In genomic region chr17:84107946-84108686, GRCm38 (mm10) we compare ENCODE assay signal across 18 mouse cellular contexts.
A peak's percentile ranks its signal among the peaks of the same experiment; 100 is the strongest.
DNase-seq lines count a peak whose midpoint lies in the region; ATAC-seq and TF ChIP-seq lines count a peak whose summit lies in the region.
"Had no signal": no experiment of that assay in that cellular context is flagged by ENCODE, and none has a peak within 500 bp of the region (broad histone marks: within the 10 kb centered on the region; RNA-seq: fewer than 3 reads in every experiment).

No protein-coding gene starts in this region.

- TF ChIP-seq EP300 in MEL (IDR thresholded peaks at IDR 0.05; ENCODE audit: low read depth in 1 of 2, low read length in 2 of 2): no peak

- H3K36me3 ChIP-seq in forebrain, embryonic 10.5 days (replicated peaks): no peaks in the 10 kb centered on the region
- H3K36me3 ChIP-seq in forebrain, embryonic 16.5 days (ENCODE audit: control insufficient read depth, insufficient read depth): no peaks in the 10 kb centered on the region
- no peaks in the 10 kb centered on the region for H3K36me3 ChIP-seq in liver, adult 2 months (ENCODE audit: control insufficient read depth, insufficient read depth, low read length)
- H3K36me3 ChIP-seq in liver, embryonic 12.5 days: no peaks in the 10 kb centered on the region
- peaks cover 0 to 5% of the 10 kb centered on the region in 2 experiments; a peak in 1 of 4 replicates for H3K36me3 ChIP-seq in MEL (ENCODE audit: control insufficient read depth in 1 of 2, insufficient read depth in 2 of 2, low read length in 2 of 2)
- H3K36me3 ChIP-seq in macrophage (ENCODE audit: inconsistent target): no peaks in the 10 kb centered on the region
- H3K36me3 ChIP-seq: forebrain, embryonic 15.5 days; G1E; hindbrain, embryonic 15.5 days; lung, embryonic 15.5 days had no signal

- TF ChIP-seq CTCF in liver, adult 2 months (IDR thresholded peaks at IDR 0.05; ENCODE audit: low read depth, low read length): no peak
- TF ChIP-seq CTCF in MEL (IDR thresholded peaks at IDR 0.05 in 2 of 3, conservative IDR thresholded peaks at IDR 0.05 in 1 of 3; ENCODE audit: control insufficient read depth in 1 of 3, insufficient read depth in 1 of 3, low read depth in 2 of 3, low read length in 3 of 3, poor library complexity in 1 of 3, severe bottlenecking in 1 of 3): no peak

- ATAC-seq in forebrain, embryonic 16.5 days: no peak
- ATAC-seq in liver, embryonic 12.5 days: no peak
- ATAC-seq: CD4-positive, CD25-positive, alpha-beta regulatory T cell, adult 4 months; forebrain, embryonic 15.5 days had no signal

- TF ChIP-seq POLR2A in liver, adult 2 months (IDR thresholded peaks at IDR 0.05; ENCODE audit: extremely low read depth, insufficient read depth, low read length): no peak
- TF ChIP-seq POLR2A in MEL (IDR thresholded peaks at IDR 0.05; ENCODE audit: control insufficient read depth in 1 of 2, insufficient read depth in 1 of 2, low read depth in 1 of 2, low read length in 2 of 2, poor library complexity in 1 of 2): no peak

- no peaks in the 10 kb centered on the region for H3K9me3 ChIP-seq in forebrain, embryonic 10.5 days
- no peaks in the 10 kb centered on the region for H3K9me3 ChIP-seq in forebrain, embryonic 16.5 days (ENCODE audit: control insufficient read depth, low read length)
- no peaks in the 10 kb centered on the region for H3K9me3 ChIP-seq in liver, embryonic 12.5 days (replicated peaks)
- no peaks in the 10 kb centered on the region for H3K9me3 ChIP-seq in MEL (replicated peaks; ENCODE audit: insufficient read depth, low read length)
- H3K9me3 ChIP-seq: forebrain, embryonic 15.5 days; G1E; hindbrain, embryonic 15.5 days; lung, embryonic 15.5 days had no signal

- DNase-seq in forebrain, embryonic 10.5 days (ENCODE audit: extremely low spot score, low spot score): no peak
- no peak for DNase-seq in liver, adult 2 months (ENCODE audit: extremely low read depth, low read depth, low spot score)
- peak; percentile 44 for DNase-seq in MEL (ENCODE audit: low read depth, low spot score)
- DNase-seq in yolk sac, embryonic 10.5 days (ENCODE audit: low spot score): no peak
- DNase-seq in thymus, postnatal 10 days (ENCODE audit: low spot score in 2 of 2): no peak
- DNase-seq: cerebellum, adult 11-12 months; heart, postnatal 10 days; kidney, adult 2 months; kidney, postnatal 36 days had no signal

- H3K79me2 ChIP-seq in liver, adult 2 months (ENCODE audit: control insufficient read depth, insufficient read depth, low read length): no peaks in the 10 kb centered on the region
- H3K79me2 ChIP-seq in MEL (ENCODE audit: control insufficient read depth, insufficient read depth, low read length, poor library complexity) (no peaks in the 10 kb centered on the region), macrophage (ENCODE audit: inconsistent target) (no peaks in the 10 kb centered on the region)

- H3K4me2 ChIP-seq in forebrain, embryonic 16.5 days (ENCODE audit: low read length): no peak overlapping the region
- no peak overlapping the region for H3K4me2 ChIP-seq in liver, embryonic 12.5 days
- H3K4me2 ChIP-seq: forebrain, embryonic 15.5 days; hindbrain, embryonic 15.5 days; lung, embryonic 15.5 days had no signal

- no peak for TF ChIP-seq RAD21 in MEL (IDR thresholded peaks at IDR 0.05; ENCODE audit: low read depth, low read length)

- no peak overlapping the region for H3K9ac ChIP-seq in forebrain, embryonic 16.5 days (replicated peaks; ENCODE audit: low read depth, low read length)
- H3K9ac ChIP-seq in liver, adult 2 months (ENCODE audit: low read depth, low read length): no peak overlapping the region
- H3K9ac ChIP-seq in liver, embryonic 12.5 days: no peak overlapping the region
- no peak overlapping the region for H3K9ac ChIP-seq in MEL (ENCODE audit: control insufficient read depth, low read depth, low read length, poor library complexity, severe bottlenecking)
- H3K9ac ChIP-seq: forebrain, embryonic 15.5 days; hindbrain, embryonic 15.5 days; lung, embryonic 15.5 days had no signal

- H3K27ac ChIP-seq in forebrain, embryonic 10.5 days: peak overlapping the region; percentile 66
- no peak overlapping the region for H3K27ac ChIP-seq in forebrain, embryonic 16.5 days (ENCODE audit: low read length)
- H3K27ac ChIP-seq in liver, adult 2 months (replicated peaks; ENCODE audit: insufficient read depth, low read depth, low read length): peak overlapping the region; percentile 24; the same call in 1 of the 2 replicates
- H3K27ac ChIP-seq in liver, embryonic 12.5 days: no peak overlapping the region
- no peak overlapping the region for H3K27ac ChIP-seq in MEL (ENCODE audit: control insufficient read depth, low read depth, low read length)
- H3K27ac ChIP-seq in macrophage: peak overlapping the region; percentile 96
- H3K27ac ChIP-seq: forebrain, embryonic 15.5 days; hindbrain, embryonic 15.5 days; lung, embryonic 15.5 days had no signal

- WGBS in forebrain, embryonic 10.5 days: 90% methylated on average over 8 of the region's 8 CpGs
- 91% methylated on average over 8 of the region's 8 CpGs for WGBS in forebrain, embryonic 16.5 days
- WGBS in liver, adult 2 months: 87% methylated on average over 8 of the region's 8 CpGs
- 66% methylated on average over 8 of the region's 8 CpGs for WGBS in liver, embryonic 12.5 days (ENCODE audit: insufficient replicate concordance)
- 67% methylated on average over 8 of the region's 8 CpGs for WGBS in macrophage (ENCODE audit: missing documents)

- H3K4me3 ChIP-seq in forebrain, embryonic 10.5 days: no peak overlapping the region
- no peak overlapping the region for H3K4me3 ChIP-seq in forebrain, embryonic 16.5 days (replicated peaks; ENCODE audit: low read length)
- no peak overlapping the region for H3K4me3 ChIP-seq in liver, adult 2 months (ENCODE audit: insufficient read depth, low read depth, low read length)
- H3K4me3 ChIP-seq in liver, embryonic 12.5 days: no peak overlapping the region
- H3K4me3 ChIP-seq in MEL (ENCODE audit: control insufficient read depth in 1 of 2, insufficient read depth in 1 of 2, low read depth in 2 of 2, low read length in 2 of 2) (no peak overlapping the region), macrophage (ENCODE audit: inconsistent target) (no peak overlapping the region)
- H3K4me3 ChIP-seq: erythroblast, embryonic 14.5 days; forebrain, embryonic 15.5 days; hindbrain, embryonic 15.5 days; lung, embryonic 15.5 days had no signal

- H3K4me1 ChIP-seq in forebrain, embryonic 10.5 days: peaks cover 36% of the 10 kb centered on the region
- peaks cover 5% of the 10 kb centered on the region; the same call in 1 of the 2 replicates for H3K4me1 ChIP-seq in forebrain, embryonic 16.5 days (replicated peaks; ENCODE audit: control insufficient read depth, insufficient read depth, low read length)
- 0 out of 2 replicates have a peak, but pooled peaks cover 5% of the 10 kb centered on the region for H3K4me1 ChIP-seq in liver, adult 2 months (ENCODE audit: control insufficient read depth, insufficient read depth, low read length)
- peaks cover 26% of the 10 kb centered on the region for H3K4me1 ChIP-seq in liver, embryonic 12.5 days
- peaks cover 0 to 16% of the 10 kb centered on the region in 2 experiments; a peak in 2 of 4 replicates for H3K4me1 ChIP-seq in MEL (ENCODE audit: control insufficient read depth in 1 of 2, insufficient read depth in 2 of 2, low read length in 2 of 2)
- H3K4me1 ChIP-seq: forebrain, embryonic 15.5 days; hindbrain, embryonic 15.5 days had no signal

- no peaks in the 10 kb centered on the region for H3K27me3 ChIP-seq in forebrain, embryonic 10.5 days (ENCODE audit: poor library complexity, severe bottlenecking)
- no peaks in the 10 kb centered on the region for H3K27me3 ChIP-seq in forebrain, embryonic 16.5 days (replicated peaks; ENCODE audit: control insufficient read depth, insufficient read depth, low read length)
- no peaks in the 10 kb centered on the region for H3K27me3 ChIP-seq in liver, adult 2 months (ENCODE audit: control insufficient read depth, insufficient read depth, low read length)
- no peaks in the 10 kb centered on the region for H3K27me3 ChIP-seq in liver, embryonic 12.5 days (replicated peaks)
- no peaks in the 10 kb centered on the region for H3K27me3 ChIP-seq in MEL (ENCODE audit: control insufficient read depth in 1 of 2, insufficient read depth in 2 of 2, low read length in 2 of 2)
- H3K27me3 ChIP-seq: forebrain, embryonic 15.5 days; hindbrain, embryonic 15.5 days; lung, embryonic 15.5 days had no signal

TF ChIP-seq in MEL, 35 proteins besides CTCF, POLR2A, EP300 and RAD21:
- TF ChIP-seq ZNF384 (IDR thresholded peaks at IDR 0.05; ENCODE audit: low read depth, low read length) (peak; percentile 76), MYC (IDR thresholded peaks at IDR 0.05; ENCODE audit: low read depth, low read length) (no peak)

Comparison
In these comparisons a context has a peak if more than half of its experiments do, and no peak if none do; other contexts are left out.
1. H3K27ac ChIP-seq: peak in forebrain, embryonic 10.5 days (single experiment), liver, adult 2 months (single experiment) and macrophage (single experiment); none in forebrain, embryonic 16.5 days (single experiment), liver, embryonic 12.5 days (single experiment) and MEL (single experiment).